Mouse (Mus musculus) ES-E14 (cell line): Measurements from ENCODE around the gene Arhgef25. TPM values are rescaled to one million over a fixed set of nuclear protein-coding genes. Genes with fewer than 3 reads are reported as not detected.
"Not testable (repeated sequence)": the region's sequence is repeated elsewhere in the genome, so short reads cannot be mapped to it uniquely, and the experiment has no call there.

ENCODE experiments used
- DNase-seq: peaks from one replicate; pipeline ENCODE4 v3.0.0-alpha.2; 2013; ENCODE audit warnings: low read depth, low spot score
- H3K27ac ChIP-seq: 2 replicates; pipeline ENCODE4 v1.5.1; 2012; ENCODE audit warnings: low read depth, mild to moderate bottlenecking, low read length, moderate library complexity, mixed read lengths; ENCODE audit not compliant: poor library complexity, insufficient read depth, severe bottlenecking
- H3K36me3 ChIP-seq: 2 replicates; pipeline ENCODE4 v1.6.1; 2012; ENCODE audit warnings: mild to moderate bottlenecking, low read length, moderate library complexity, mixed read lengths; ENCODE audit not compliant: control insufficient read depth, poor library complexity, insufficient read depth, severe bottlenecking
- H3K4me1 ChIP-seq, 2 experiments: fragments of 150-350 bp in 1 of 2; sonication (generic) in 1 of 2; 2 replicates each; pipeline ENCODE4 v1.6.1; 2012; ENCODE audit warnings: low read length in 2 of 2, mild to moderate bottlenecking in 1 of 2, mixed read lengths in 1 of 2; ENCODE audit not compliant: control insufficient read depth in 2 of 2, insufficient read depth in 2 of 2, poor library complexity in 1 of 2
- H3K4me3 ChIP-seq, 2 experiments: fragments of 150-350 bp in 1 of 2; sonication (generic) in 1 of 2; 2 replicates each; pipeline ENCODE4 v1.5.1; 2012; ENCODE audit warnings: low read length in 2 of 2, low read depth in 1 of 2, mild to moderate bottlenecking in 1 of 2, mixed read lengths in 1 of 2; ENCODE audit not compliant: insufficient read depth in 1 of 2, poor library complexity in 1 of 2, severe bottlenecking in 1 of 2
- H3K9ac ChIP-seq: 2 replicates; pipeline ENCODE4 v1.6.1; 2012; ENCODE audit warnings: low read depth, mild to moderate bottlenecking, low read length, mixed read lengths; ENCODE audit not compliant: poor library complexity, insufficient read depth, severe bottlenecking
- H3K9me3 ChIP-seq: fragments of 150-350 bp; sonication (generic); 2 replicates; pipeline ENCODE4 v1.6.1; 2012; ENCODE audit warnings: low read depth, mild to moderate bottlenecking, low read length; ENCODE audit not compliant: control insufficient read depth, insufficient read depth
- CHD2 ChIP-seq: IDR thresholded peaks from 2 replicates; pipeline ENCODE4 v1.6.1; 2014; ENCODE audit warnings: mild to moderate bottlenecking, low read depth, low read length, inconsistent platforms
- HCFC1 ChIP-seq: IDR thresholded peaks from 2 replicates; pipeline ENCODE4 v1.6.1; 2012; ENCODE audit warnings: low read length, inconsistent platforms, borderline replicate concordance; ENCODE audit not compliant: insufficient read depth
- MAFK ChIP-seq: IDR thresholded peaks from 2 replicates; pipeline ENCODE4 v1.6.1; 2014; ENCODE audit warnings: mild to moderate bottlenecking, low read depth, low read length, inconsistent platforms; ENCODE audit not compliant: insufficient read depth
- ZC3H11A ChIP-seq: IDR thresholded peaks from 2 replicates; pipeline ENCODE4 v1.6.1; 2012; ENCODE audit warnings: low read depth, mild to moderate bottlenecking, inconsistent platforms, low read length, borderline replicate concordance
- ZNF384 ChIP-seq: IDR thresholded peaks from 2 replicates; pipeline ENCODE4 v1.6.1; 2012; ENCODE audit warnings: low read depth, low read length, inconsistent platforms
- in situ Hi-C, 2 experiments: fragments of 600-800 bp; cut with MboI; formaldehyde crosslinking; loops; one replicate each; pipeline ENCODE4 v1.15.1; 2025; ENCODE audit warnings: low sequenced_read_pairs in 2 of 2, inconsistent platforms in 1 of 2; ENCODE audit not compliant: unreplicated experiment in 2 of 2
- total RNA-seq: library from RNA; depleted of rRNA; stranded (reverse); fragments of 300-350 nt; gene quantifications from 2 replicates; pipeline ENCODE4 v1.2.3, GENCODE M21; 2012; rRNA removed

Arhgef25 gene
- total RNA-seq, 1 experiment: 39.2 TPM

GRCm38 (mm10) chr10:127135118-127135836 is 54.6 kb downstream of the Arhgef25 start:
- DNase-seq: no peak
- Histone ChIP-seq H3K4me1 (peaks cover 0 to 9% of the 10 kb centered on the region in 2 experiments; a peak in 1 of 4 replicates), H3K4me3 (no peak overlapping the region), H3K9ac (no peak overlapping the region), H3K36me3 (no peaks in the 10 kb centered on the region), H3K9me3 (no peaks in the 10 kb centered on the region), H3K27ac (no peak overlapping the region; the same call in 1 of the 2 replicates)
- TF ChIP-seq ZNF384 (no peak), ZC3H11A (no peak), HCFC1 (no peak), MAFK (no peak), CHD2 (no peak)
- in situ Hi-C loops: no loop called here

GRCm38 (mm10) chr10:127134394-127135035 is 55.4 kb downstream of the Arhgef25 start:
- H3K4me1 ChIP-seq, H3K9me3 ChIP-seq, H3K36me3 ChIP-seq, H3K4me3 ChIP-seq, in situ Hi-C loops, H3K27ac ChIP-seq, DNase-seq, H3K9ac ChIP-seq: not testable (repeated sequence)

Other genes with a start within 250 kb of the Arhgef25 start
- gene Ctdsp2, start 211.4 kb downstream of the Arhgef25 start, total RNA-seq: 28.5 and 38.1 TPM in 2 replicates
- gene Avil, start 189.4 kb downstream of the Arhgef25 start, total RNA-seq: 0.18 and 0.32 TPM in 2 replicates
- 52.8 and 60.9 TPM in 2 replicates for gene Tsfm, start 159.2 kb downstream of the Arhgef25 start, total RNA-seq
- gene Mettl1, start 148.7 kb downstream of the Arhgef25 start, total RNA-seq: 20.4 and 21.4 TPM in 2 replicates
- 0.11 and 0.49 TPM in 2 replicates for gene Eef1akmt3, start 148.6 kb downstream of the Arhgef25 start, total RNA-seq
- 0.40 and 0.74 TPM in 2 replicates for gene Cyp27b1, start 141.8 kb downstream of the Arhgef25 start, total RNA-seq
- gene March9, start 129.9 kb downstream of the Arhgef25 start, total RNA-seq: 4.6 and 8.3 TPM in 2 replicates
- gene Cdk4, start 126.5 kb downstream of the Arhgef25 start, total RNA-seq: 502 and 522 TPM in 2 replicates
- 121 and 154 TPM in 2 replicates for gene Tspan31, start 119.8 kb downstream of the Arhgef25 start, total RNA-seq
- 1.4 and 2.0 TPM in 2 replicates for gene Agap2, start 114.8 kb downstream of the Arhgef25 start, total RNA-seq
- gene Os9, start 69.0 kb downstream of the Arhgef25 start, total RNA-seq: 29.4 and 48.6 TPM in 2 replicates
- gene B4galnt1, start 24.9 kb downstream of the Arhgef25 start, total RNA-seq: 4.5 and 8.6 TPM in 2 replicates
- 7.4 and 12.2 TPM in 2 replicates for gene Slc26a10, start 9.4 kb downstream of the Arhgef25 start, total RNA-seq
- gene Dtx3, start 5.6 kb upstream of the Arhgef25 start, total RNA-seq: 29.5 and 75.5 TPM in 2 replicates
- 41.7 and 47.4 TPM in 2 replicates for gene Pip4k2c, start 21.5 kb upstream of the Arhgef25 start, total RNA-seq
- 6.2 and 11.2 TPM in 2 replicates for gene Kif5a, start 73.3 kb upstream of the Arhgef25 start, total RNA-seq
- 139 and 157 TPM in 2 replicates for gene Dctn2, start 76.3 kb upstream of the Arhgef25 start, total RNA-seq
- 15.8 and 18.0 TPM in 2 replicates for gene Mbd6, start 98.9 kb upstream of the Arhgef25 start, total RNA-seq
- gene Mars, start 121.7 kb upstream of the Arhgef25 start, total RNA-seq: 206 and 377 TPM in 2 replicates
- 2.6 and 5.1 TPM in 2 replicates for gene Arhgap9, start 131.9 kb upstream of the Arhgef25 start, total RNA-seq
- gene Gli1, start 151.9 kb upstream of the Arhgef25 start, total RNA-seq: 14.9 and 47.3 TPM in 2 replicates
- 0.22 and 0.69 TPM in 2 replicates for gene Inhbe, start 164.3 kb upstream of the Arhgef25 start, total RNA-seq
- 0.36 and 1.2 TPM in 2 replicates for gene Inhbc, start 180.3 kb upstream of the Arhgef25 start, total RNA-seq
- 25.5 and 26.1 TPM in 2 replicates for gene R3hdm2, start 190.2 kb upstream of the Arhgef25 start, total RNA-seq